Mouse (Mus musculus) C2C12 (cell line): ENCODE data around the gene Ccrl2. TPM values are rescaled to one million over a fixed set of nuclear protein-coding genes. Genes with fewer than 3 reads are reported as not detected.

Experiments
- H3K27me3 ChIP-seq: one replicate; pipeline ENCODE4 v1.6.1; 2011; ENCODE audit not compliant: control insufficient read depth, insufficient read depth, insufficient read length
- H3K36me3 ChIP-seq: one replicate; pipeline ENCODE4 v1.6.1; 2011; ENCODE audit not compliant: control insufficient read depth, insufficient read depth
- H3K4me3 ChIP-seq: one replicate; pipeline ENCODE4 v1.5.1; 2011; ENCODE audit warnings: mild to moderate bottlenecking, control low read depth; ENCODE audit not compliant: poor library complexity, insufficient read depth, severe bottlenecking
- H3K79me2 ChIP-seq: one replicate; pipeline ENCODE4 v1.6.1; 2011; ENCODE audit not compliant: control insufficient read depth, insufficient read depth
- H3K79me3 ChIP-seq: one replicate; pipeline ENCODE4 v1.6.1; 2011; ENCODE audit warnings: low read depth, control low read depth
- H3ac ChIP-seq: one replicate; pipeline ENCODE3; 2011; ENCODE audit warnings: low read depth; ENCODE audit not compliant: control insufficient read depth, insufficient read length
- CEBPB ChIP-seq: IDR thresholded peaks from one replicate; pipeline ENCODE4 v1.6.1; 2011; ENCODE audit warnings: low read depth, mild to moderate bottlenecking, control low read depth, moderate library complexity
- CTCF ChIP-seq: IDR thresholded peaks from one replicate; pipeline ENCODE4 v1.5.1; 2011; ENCODE audit not compliant: control insufficient read depth, insufficient read depth, insufficient read length
- FOSL1 ChIP-seq: IDR thresholded peaks from one replicate; pipeline ENCODE4 v1.8.0; 2011; ENCODE audit warnings: mild to moderate bottlenecking, low read length; ENCODE audit not compliant: poor library complexity, insufficient read depth, severe bottlenecking
- MAX ChIP-seq: IDR thresholded peaks from one replicate; pipeline ENCODE4 v1.6.1; 2011; ENCODE audit warnings: mild to moderate bottlenecking, control low read depth
- MYOD1 ChIP-seq: IDR thresholded peaks from one replicate; pipeline ENCODE4 v1.6.1; 2011; ENCODE audit warnings: low read depth; ENCODE audit not compliant: control insufficient read depth, insufficient read length
- MYOG ChIP-seq: IDR thresholded peaks from one replicate; pipeline ENCODE4 v1.6.1; 2011; ENCODE audit not compliant: control insufficient read depth, insufficient read length; ENCODE audit errors: extremely low read depth
- USF1 ChIP-seq: IDR thresholded peaks from one replicate; pipeline ENCODE4 v1.6.1; 2011; ENCODE audit warnings: low read depth, mild to moderate bottlenecking, control low read depth, moderate library complexity
- polyA plus RNA-seq: library from polyadenylated mRNA; unstranded; fragments of >200 nt; fragmentation: generic; extraction: Trizol; gene quantifications from one replicate; pipeline ENCODE4 v1.2.1, GENCODE M21; 2012; ENCODE audit warnings: missing spikeins

The Ccrl2 gene
- polyA plus RNA-seq, 1 experiment: not detected

GRCm38 (mm10) chr9:111087960-111088359 lies 30.6 kb upstream of the Ccrl2 start:
- H3K79me3 ChIP-seq: no peaks in the 10 kb centered on the region
- no peaks in the 10 kb centered on the region for H3K36me3 ChIP-seq
- H3ac ChIP-seq: no peak overlapping the region
- H3K4me3 ChIP-seq: no peak overlapping the region
- H3K79me2 ChIP-seq: no peaks in the 10 kb centered on the region
- H3K27me3 ChIP-seq: no peaks in the 10 kb centered on the region
- TF ChIP-seq USF1: no peak

GRCm38 (mm10) chr9:111086995-111087606 lies 29.8 kb upstream of the Ccrl2 start:
- no peak overlapping the region for H3K4me3 ChIP-seq
- TF ChIP-seq USF1: no peak
- TF ChIP-seq MAX: no peak
- TF ChIP-seq CEBPB: no peak
- TF ChIP-seq MYOD1: no peak
- TF ChIP-seq FOSL1: no peak
- TF ChIP-seq MYOG: no peak
- TF ChIP-seq CTCF: no peak
- H3K79me2 ChIP-seq: no peaks in the 10 kb centered on the region

GRCm38 (mm10) chr9:111086137-111086536 lies 28.8 kb upstream of the Ccrl2 start:
- Histone ChIP-seq H3K79me3 (no peaks in the 10 kb centered on the region), H3K36me3 (no peaks in the 10 kb centered on the region), H3K79me2 (no peaks in the 10 kb centered on the region), H3K27me3 (no peaks in the 10 kb centered on the region), H3K4me3 (no peak overlapping the region), H3ac (no peak overlapping the region)
- TF ChIP-seq MYOG (no peak), CEBPB (no peak), MYOD1 (no peak), CTCF (no peak), MAX (no peak), USF1 (no peak)

More at GRCm38 (mm10) chr9:111086995-111087606, 29.8 kb upstream of the Ccrl2 start:
- Histone ChIP-seq H3ac (no peak overlapping the region), H3K27me3 (no peaks in the 10 kb centered on the region), H3K36me3 (no peaks in the 10 kb centered on the region), H3K79me3 (no peaks in the 10 kb centered on the region)

- no peaks in the 10 kb centered on the region for H3K79me2 ChIP-seq
- no peak for TF ChIP-seq USF1
- no peak for TF ChIP-seq MYOG
- TF ChIP-seq MYOD1: no peak
- no peak for TF ChIP-seq FOSL1
- TF ChIP-seq CTCF: no peak
- TF ChIP-seq CEBPB: no peak
- TF ChIP-seq MAX: no peak
- H3K27me3 ChIP-seq: no peaks in the 10 kb centered on the region
- H3K36me3 ChIP-seq: no peaks in the 10 kb centered on the region
- H3K4me3 ChIP-seq: no peak overlapping the region
- H3K79me3 ChIP-seq: no peaks in the 10 kb centered on the region
- H3ac ChIP-seq: no peak overlapping the region
These were observed 28.0 kb upstream of the Ccrl2 start for GRCm38 (mm10) chr9:111085329-111085728.

- TF ChIP-seq MAX: no peak
- TF ChIP-seq USF1: peak; percentile 59
- Histone ChIP-seq H3ac (no peak overlapping the region), H3K4me3 (no peak overlapping the region), H3K27me3 (no peaks in the 10 kb centered on the region), H3K79me2 (no peaks in the 10 kb centered on the region), H3K36me3 (no peaks in the 10 kb centered on the region), H3K79me3 (no peaks in the 10 kb centered on the region)
These were observed 24.4 kb upstream of the Ccrl2 start for GRCm38 (mm10) chr9:111081765-111082164.

GRCm38 (mm10) chr9:111080801-111081200 lies 23.5 kb upstream of the Ccrl2 start:
- no peak for TF ChIP-seq USF1
- H3K36me3 ChIP-seq: no peaks in the 10 kb centered on the region
- H3K4me3 ChIP-seq: no peak overlapping the region
- no peak overlapping the region for H3ac ChIP-seq
- no peaks in the 10 kb centered on the region for H3K27me3 ChIP-seq
- H3K79me3 ChIP-seq: no peaks in the 10 kb centered on the region
- no peaks in the 10 kb centered on the region for H3K79me2 ChIP-seq
